Mouse (Mus musculus): Measurements from ENCODE around the gene Lrg1.

Lrg1 gene

GRCm38 (mm10) chr17:56121826-56122225 lies at the start of gene Lrg1:
Gene Lrg1 (minus strand): TSS chr17:56122001.
- no peak for DNase-seq (ENCODE audit: low spot score)

- no peak for DNase-seq (ENCODE audit: low spot score)
Observed at GRCm38 (mm10) chr17:56171456-56171855, 49.7 kb upstream of the Lrg1 start.

- DNase-seq (ENCODE audit: low spot score), result no peak
Observed at GRCm38 (mm10) chr17:56170636-56171035, 48.8 kb upstream of the Lrg1 start.

GRCm38 (mm10) chr17:56169830-56170229 lies 48.0 kb upstream of the Lrg1 start:
- no peak for DNase-seq (ENCODE audit: low spot score)

GRCm38 (mm10) chr17:56165671-56166070 lies 43.9 kb upstream of the Lrg1 start:
- peak; percentile 67 for DNase-seq (ENCODE audit: low spot score)

- DNase-seq (ENCODE audit: low spot score), result no peak
Observed at GRCm38 (mm10) chr17:56164510-56164909, 42.7 kb upstream of the Lrg1 start.

GRCm38 (mm10) chr17:56163523-56164102 lies 41.8 kb upstream of the Lrg1 start:
- no peak for DNase-seq (ENCODE audit: low spot score)

GRCm38 (mm10) chr17:56162231-56162774 lies 40.5 kb upstream of the Lrg1 start, which contains the start of gene Tnfaip8l1:
Gene Tnfaip8l1 (plus strand): TSS chr17:56162477.
- peak; percentile 93 for DNase-seq (ENCODE audit: low spot score)

GRCm38 (mm10) chr17:56159729-56160128 lies 37.9 kb upstream of the Lrg1 start:
- DNase-seq (ENCODE audit: low spot score), result peak; percentile 88

GRCm38 (mm10) chr17:56153643-56154042 lies 31.8 kb upstream of the Lrg1 start:
- peak; percentile 77 for DNase-seq (ENCODE audit: low spot score)

- no peak for DNase-seq (ENCODE audit: low spot score)
Observed at GRCm38 (mm10) chr17:56149897-56150296, 28.1 kb upstream of the Lrg1 start.

GRCm38 (mm10) chr17:56148790-56149618 lies 27.2 kb upstream of the Lrg1 start:
- DNase-seq (ENCODE audit: low spot score), result peak; percentile 28

GRCm38 (mm10) chr17:56148280-56148679 lies 26.5 kb upstream of the Lrg1 start:
- DNase-seq (ENCODE audit: low spot score), result no peak

- DNase-seq (ENCODE audit: low spot score), result peak; percentile 39
Observed at GRCm38 (mm10) chr17:56147420-56147819, 25.6 kb upstream of the Lrg1 start.

- no peak for DNase-seq (ENCODE audit: low spot score)
Observed at GRCm38 (mm10) chr17:56146131-56146530, 24.3 kb upstream of the Lrg1 start.

GRCm38 (mm10) chr17:56144546-56144945 lies 22.7 kb upstream of the Lrg1 start:
- no peak for DNase-seq (ENCODE audit: low spot score)

GRCm38 (mm10) chr17:56141702-56142605 lies 20.2 kb upstream of the Lrg1 start:
- peak; percentile 71 for DNase-seq (ENCODE audit: low spot score)

- peak; percentile 76 for DNase-seq (ENCODE audit: low spot score)
Observed at GRCm38 (mm10) chr17:56139858-56140595, 18.2 kb upstream of the Lrg1 start, which contains the start of gene Sema6b. Gene Sema6b (minus strand): TSS chr17:56140343.

- no peak for DNase-seq (ENCODE audit: low spot score)
Observed at GRCm38 (mm10) chr17:56139355-56139754, 17.6 kb upstream of the Lrg1 start.

GRCm38 (mm10) chr17:56137839-56138613 lies 16.2 kb upstream of the Lrg1 start:
- DNase-seq (ENCODE audit: low spot score), result no peak
